Mouse (Mus musculus): Measurements from ENCODE around the gene Otud7a. TPM values are rescaled to one million over a fixed set of nuclear protein-coding genes. Genes with fewer than 3 reads are reported as not detected.

The Otud7a gene
- polyA plus RNA-seq, 1 experiment: 0.82 TPM

DNA sequence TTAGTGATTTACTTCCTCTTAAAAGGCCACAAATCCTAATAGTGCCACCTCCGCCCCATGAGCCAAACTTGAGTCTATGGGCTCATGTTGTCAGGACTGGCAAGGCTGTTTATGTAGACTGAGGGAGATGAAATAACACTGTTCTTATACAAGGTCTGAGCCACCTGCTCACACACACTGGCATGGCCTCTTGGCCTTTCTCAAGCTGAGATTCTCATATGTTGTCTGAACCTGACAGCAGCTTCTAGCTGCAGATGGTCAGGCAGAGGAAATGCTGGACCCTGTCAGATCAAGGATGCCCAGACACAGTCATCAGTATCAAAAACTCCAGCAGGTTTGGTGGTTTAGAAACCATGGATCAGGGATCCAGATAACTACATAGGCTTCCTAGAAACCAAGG lies 328.7 kb downstream of the Otud7a start:
- TF ChIP-seq MYOD1 (IDR thresholded peaks at IDR 0.05; ENCODE audit: control insufficient read depth in 1 of 3, insufficient read length in 2 of 3, low read depth in 2 of 3) (no peak), USF1 (IDR thresholded peaks at IDR 0.05; ENCODE audit: low read depth) (no peak), TCF3 (IDR thresholded peaks at IDR 0.05; ENCODE audit: insufficient read length, low read depth) (no peak), REST (IDR thresholded peaks at IDR 0.05; ENCODE audit: insufficient read depth, insufficient read length) (no peak), CEBPB (IDR thresholded peaks at IDR 0.05; ENCODE audit: insufficient read depth, poor library complexity, severe bottlenecking) (no peak), MYOG (IDR thresholded peaks at IDR 0.05; ENCODE audit: control insufficient read depth in 1 of 3, insufficient read depth in 1 of 3, insufficient read length in 2 of 3, low read depth in 2 of 3) (no peak)
- H3ac ChIP-seq (ENCODE audit: control insufficient read depth, insufficient read length): no peak overlapping the region
- no peaks in the 10 kb centered on the region for H3K79me2 ChIP-seq (ENCODE audit: control insufficient read depth, insufficient read depth)
- no peaks in the 10 kb centered on the region for H3K36me3 ChIP-seq (ENCODE audit: control insufficient read depth, insufficient read depth)
- no peak overlapping the region for H3K4me3 ChIP-seq
- no peaks in the 10 kb centered on the region for H3K27me3 ChIP-seq (ENCODE audit: control insufficient read depth, insufficient read depth, insufficient read length)
- no peak overlapping the region for H3K4me2 ChIP-seq (ENCODE audit: low read depth)

DNA sequence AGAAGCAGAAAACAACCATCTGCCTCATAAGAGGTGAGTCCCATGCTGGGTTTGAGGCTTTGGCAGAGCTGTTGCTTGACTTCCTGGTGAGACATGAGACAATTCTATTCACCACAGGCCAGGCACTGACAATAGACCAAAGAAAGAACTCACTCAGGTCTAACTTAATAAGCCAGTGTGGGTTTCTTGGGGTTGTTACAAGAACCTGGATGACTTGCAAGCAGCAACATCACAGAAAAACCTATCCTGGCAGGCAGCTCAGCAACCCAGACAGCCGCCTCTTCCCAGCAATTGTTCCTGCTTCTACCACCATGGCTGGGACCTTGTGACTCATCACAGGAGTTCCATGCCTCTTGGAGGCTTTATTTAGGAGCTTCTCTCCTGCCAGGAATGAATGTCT lies 329.7 kb downstream of the Otud7a start:
- no peaks in the 10 kb centered on the region for H3K36me3 ChIP-seq (ENCODE audit: control insufficient read depth, insufficient read depth)
- no peak overlapping the region for H3ac ChIP-seq (ENCODE audit: control insufficient read depth, insufficient read length)
- H3K4me2 ChIP-seq (ENCODE audit: low read depth): no peak overlapping the region
- H3K27me3 ChIP-seq (ENCODE audit: control insufficient read depth, insufficient read depth, insufficient read length): no peaks in the 10 kb centered on the region
- H3K4me3 ChIP-seq: no peak overlapping the region
- no peaks in the 10 kb centered on the region for H3K79me2 ChIP-seq (ENCODE audit: control insufficient read depth, insufficient read depth)
- TF ChIP-seq TCF12 (IDR thresholded peaks at IDR 0.05; ENCODE audit: insufficient read depth, poor library complexity, severe bottlenecking): no peak

DNA sequence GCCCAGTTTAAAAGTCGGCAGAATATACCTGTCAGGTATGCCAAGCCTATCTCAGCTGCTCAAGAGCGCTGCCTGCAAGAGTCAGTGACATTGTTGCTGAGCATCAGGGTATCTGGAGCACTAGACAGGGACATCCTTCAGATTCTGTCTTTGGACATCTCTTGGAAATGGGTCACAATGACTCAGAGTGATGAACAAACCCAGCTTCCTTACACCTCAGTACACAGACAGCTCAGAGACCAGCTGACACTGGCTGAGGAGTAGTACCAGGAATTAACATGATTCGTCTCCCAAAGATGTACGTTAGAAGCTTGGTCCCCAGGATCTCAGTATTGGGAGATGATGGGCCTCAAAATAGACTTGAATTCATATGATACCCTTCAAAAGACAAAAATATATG lies 332.8 kb downstream of the Otud7a start:
- no peak for TF ChIP-seq POLR2A (IDR thresholded peaks at IDR 0.05; ENCODE audit: insufficient read length, low read depth)
- TF ChIP-seq TCF12 (IDR thresholded peaks at IDR 0.05; ENCODE audit: insufficient read depth, poor library complexity, severe bottlenecking): no peak
- no peak for TF ChIP-seq MYOG (IDR thresholded peaks at IDR 0.05; ENCODE audit: control insufficient read depth in 1 of 3, insufficient read depth in 1 of 3, insufficient read length in 2 of 3, low read depth in 2 of 3)
- no peak for TF ChIP-seq POLR2AphosphoS2 (IDR thresholded peaks at IDR 0.05; ENCODE audit: insufficient read length, low read depth)
- TF ChIP-seq CEBPB (IDR thresholded peaks at IDR 0.05; ENCODE audit: insufficient read depth, poor library complexity, severe bottlenecking): no peak
- TF ChIP-seq REST (IDR thresholded peaks at IDR 0.05; ENCODE audit: insufficient read depth, insufficient read length): no peak
- TF ChIP-seq SRF (IDR thresholded peaks at IDR 0.05; ENCODE audit: control insufficient read depth, insufficient read length, low read depth): no peak
- no peak for TF ChIP-seq MYOD1 (IDR thresholded peaks at IDR 0.05; ENCODE audit: control insufficient read depth in 1 of 3, insufficient read length in 2 of 3, low read depth in 2 of 3)
- TF ChIP-seq USF1 (IDR thresholded peaks at IDR 0.05; ENCODE audit: low read depth): no peak
- no peak for TF ChIP-seq E2F4 (IDR thresholded peaks at IDR 0.05; ENCODE audit: insufficient read depth)
- no peak for TF ChIP-seq TCF3 (IDR thresholded peaks at IDR 0.05; ENCODE audit: insufficient read length, low read depth)
- no peak for TF ChIP-seq MAX (IDR thresholded peaks at IDR 0.05; ENCODE audit: low read depth)
- no peak overlapping the region for H3K4me2 ChIP-seq (ENCODE audit: low read depth)
- H3ac ChIP-seq (ENCODE audit: control insufficient read depth, insufficient read length): no peak overlapping the region
- H3K27me3 ChIP-seq (ENCODE audit: control insufficient read depth, insufficient read depth, insufficient read length): no peaks in the 10 kb centered on the region
- no peak overlapping the region for H3K4me3 ChIP-seq
- H3K36me3 ChIP-seq (ENCODE audit: control insufficient read depth, insufficient read depth): no peaks in the 10 kb centered on the region
- H3K79me2 ChIP-seq (ENCODE audit: control insufficient read depth, insufficient read depth): no peaks in the 10 kb centered on the region

DNA sequence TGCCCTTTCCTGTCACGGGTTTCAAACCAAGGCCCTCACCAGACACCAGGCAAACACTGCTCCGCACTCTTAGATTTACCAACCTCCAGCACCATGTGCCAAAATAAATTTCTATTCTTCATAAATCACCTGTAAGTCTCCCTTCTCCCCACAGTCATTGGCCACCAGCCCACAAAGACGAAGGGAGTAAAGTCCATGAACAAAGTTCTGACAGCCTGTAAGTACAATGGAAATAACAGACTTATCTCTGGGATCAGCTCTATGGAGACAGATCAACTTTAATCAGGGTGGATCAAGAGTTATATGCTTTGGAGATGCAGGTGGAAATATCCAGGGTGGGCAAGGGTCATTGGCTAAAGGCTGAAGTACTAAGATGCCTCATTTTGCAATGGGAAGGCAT lies 336.3 kb downstream of the Otud7a start:
- H3ac ChIP-seq (ENCODE audit: control insufficient read depth, insufficient read length): no peak overlapping the region
- TF ChIP-seq CEBPB (IDR thresholded peaks at IDR 0.05; ENCODE audit: insufficient read depth, poor library complexity, severe bottlenecking) (no peak), POLR2A (IDR thresholded peaks at IDR 0.05; ENCODE audit: insufficient read length, low read depth) (no peak), SRF (IDR thresholded peaks at IDR 0.05; ENCODE audit: control insufficient read depth, insufficient read length, low read depth) (no peak), E2F4 (IDR thresholded peaks at IDR 0.05; ENCODE audit: insufficient read depth) (no peak), TCF3 (IDR thresholded peaks at IDR 0.05; ENCODE audit: insufficient read length, low read depth) (no peak), POLR2AphosphoS2 (IDR thresholded peaks at IDR 0.05; ENCODE audit: insufficient read length, low read depth) (no peak), USF1 (IDR thresholded peaks at IDR 0.05; ENCODE audit: low read depth) (no peak), TCF12 (IDR thresholded peaks at IDR 0.05; ENCODE audit: insufficient read depth, poor library complexity, severe bottlenecking) (no peak), REST (IDR thresholded peaks at IDR 0.05; ENCODE audit: insufficient read depth, insufficient read length) (no peak), MAX (IDR thresholded peaks at IDR 0.05; ENCODE audit: low read depth) (no peak), MYOG (IDR thresholded peaks at IDR 0.05; ENCODE audit: control insufficient read depth in 1 of 3, insufficient read depth in 1 of 3, insufficient read length in 2 of 3, low read depth in 2 of 3) (no peak), MYOD1 (IDR thresholded peaks at IDR 0.05; ENCODE audit: control insufficient read depth in 1 of 3, insufficient read length in 2 of 3, low read depth in 2 of 3) (no peak)
- H3K4me3 ChIP-seq: no peak overlapping the region
- no peaks in the 10 kb centered on the region for H3K36me3 ChIP-seq (ENCODE audit: control insufficient read depth, insufficient read depth)
- no peaks in the 10 kb centered on the region for H3K79me2 ChIP-seq (ENCODE audit: control insufficient read depth, insufficient read depth)
- no peak overlapping the region for H3K4me2 ChIP-seq (ENCODE audit: low read depth)
- no peaks in the 10 kb centered on the region for H3K27me3 ChIP-seq (ENCODE audit: control insufficient read depth, insufficient read depth, insufficient read length)

GRCm38 (mm10) chr7:63789743-63790142 lies 345.2 kb downstream of the Otud7a start:
- H3K27me3 ChIP-seq (ENCODE audit: control insufficient read depth, insufficient read depth, insufficient read length): no peaks in the 10 kb centered on the region
- no peaks in the 10 kb centered on the region for H3K36me3 ChIP-seq (ENCODE audit: control insufficient read depth, insufficient read depth)
- TF ChIP-seq TCF3 (IDR thresholded peaks at IDR 0.05; ENCODE audit: insufficient read length, low read depth): no peak
- TF ChIP-seq SRF (IDR thresholded peaks at IDR 0.05; ENCODE audit: control insufficient read depth, insufficient read length, low read depth): no peak
- TF ChIP-seq USF1 (IDR thresholded peaks at IDR 0.05; ENCODE audit: low read depth): no peak
- TF ChIP-seq MYOD1 (IDR thresholded peaks at IDR 0.05; ENCODE audit: control insufficient read depth in 1 of 3, insufficient read length in 2 of 3, low read depth in 2 of 3): no peak
- no peaks in the 10 kb centered on the region for H3K79me2 ChIP-seq (ENCODE audit: control insufficient read depth, insufficient read depth)
- H3ac ChIP-seq (ENCODE audit: control insufficient read depth, insufficient read length): no peak overlapping the region
- H3K4me3 ChIP-seq: no peak overlapping the region
- no peak overlapping the region for H3K4me2 ChIP-seq (ENCODE audit: low read depth)

Measured in myocyte (in vitro differentiated cells).